Mouse (Mus musculus) left cerebral cortex, postnatal 36 days (tissue): ENCODE measurements around the gene Mcu. TPM values are rescaled to one million over a fixed set of nuclear protein-coding genes. Genes with fewer than 3 reads are reported as not detected.

ENCODE experiments used
- DNase-seq, 2 experiments: peaks; one replicate each; pipeline ENCODE4 v3.0.0; 2021 to 2022; ENCODE audit warnings: low spot score in 2 of 2, mixed read lengths in 1 of 2
- intact Hi-C: fragments of 180-260 bp; cut with DNase I; formaldehyde crosslinking; loops from one replicate; pipeline ENCODE4 v1.15.1; 2025
- total RNA-seq, 2 experiments: library from RNA; stranded (reverse); gene quantifications; 2 replicates each; pipeline ENCODE4 v1.2.3; 2021

Mcu gene
- total RNA-seq, 2 experiments from 2014 or later: 34.5 to 36.5 TPM

DNA sequence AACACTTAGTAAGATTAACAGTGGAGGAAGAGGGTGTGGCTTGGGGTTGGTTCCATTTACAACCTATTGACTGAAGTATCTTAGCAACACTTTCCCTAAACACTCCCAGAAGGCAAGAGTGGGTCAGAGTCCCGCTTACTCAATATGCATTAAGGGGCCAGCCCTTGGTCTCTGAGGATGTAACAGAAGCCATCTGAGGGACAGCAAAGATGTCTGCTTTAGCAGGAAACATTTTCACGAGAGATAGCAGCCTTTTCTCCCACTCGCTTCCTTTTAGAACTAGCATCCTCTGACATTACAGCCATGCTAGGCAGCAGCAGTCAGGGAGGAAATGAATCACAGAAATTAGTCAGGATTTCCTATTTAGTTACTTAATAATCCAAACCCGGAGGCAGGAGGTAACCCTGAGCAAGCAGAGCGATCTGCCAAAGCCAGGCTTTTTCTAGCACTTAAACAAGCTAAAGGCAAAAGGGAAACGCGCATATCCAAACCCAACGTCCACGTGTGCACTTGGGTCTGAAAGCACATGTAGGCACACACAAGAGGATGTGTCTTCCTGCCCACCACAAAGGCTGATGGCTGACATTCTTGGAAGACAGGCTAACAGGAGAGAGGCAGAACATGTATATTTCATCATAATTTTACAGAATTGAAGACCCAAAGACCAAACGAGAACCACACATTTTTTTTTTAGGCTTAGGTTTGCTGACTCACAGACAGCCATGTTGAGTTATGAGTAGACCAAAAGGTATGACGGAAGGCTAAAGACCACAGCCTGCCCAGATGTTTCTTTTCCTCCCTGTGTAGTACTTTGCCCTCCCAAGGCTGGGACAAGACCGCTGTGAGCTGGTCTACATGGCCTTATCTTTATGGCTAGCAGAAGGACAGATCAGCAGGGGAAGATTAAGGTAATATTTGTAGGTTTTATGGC lies 38.4 kb downstream of the Mcu start:
- intact Hi-C loops: no loop called here
- DNase-seq: no peak

DNA sequence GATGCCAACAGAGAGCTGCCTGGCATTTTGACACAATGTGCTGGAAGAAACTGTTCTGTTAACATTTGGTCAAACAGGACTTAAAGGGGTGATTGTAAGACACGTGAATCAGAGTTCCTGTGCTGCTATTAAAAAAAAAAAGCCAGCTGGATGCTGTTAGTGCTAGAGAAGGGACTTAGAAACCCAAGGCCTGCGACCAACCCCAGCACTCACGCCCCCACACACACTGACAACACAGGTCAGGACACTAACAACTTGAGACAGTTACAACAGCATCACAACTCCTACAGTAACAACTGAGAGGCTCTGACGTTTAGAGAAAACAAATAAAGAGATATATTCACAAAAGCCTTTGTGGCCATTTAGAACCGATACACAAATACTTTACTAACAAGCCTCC lies 40.2 kb downstream of the Mcu start:
- intact Hi-C loops: no loop called here

DNA sequence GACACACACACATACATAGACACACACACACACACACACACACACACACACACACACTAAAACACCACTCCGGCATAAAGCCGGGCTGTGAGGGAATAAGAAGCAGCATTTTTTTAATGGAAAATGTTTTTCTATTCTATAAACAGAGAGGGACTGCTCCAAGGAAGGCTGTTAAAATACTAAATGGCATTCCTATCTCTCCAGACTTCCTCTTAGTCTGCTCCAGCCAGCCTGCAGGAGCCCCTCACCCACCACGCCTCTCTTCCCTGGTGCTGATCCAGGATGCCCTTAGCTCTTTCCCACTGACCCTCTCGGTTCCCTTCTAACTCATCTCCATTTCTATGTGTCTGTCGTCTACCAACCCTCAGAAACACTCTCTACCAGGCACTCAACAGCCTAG lies 44.5 kb downstream of the Mcu start:
- no peak for DNase-seq
- intact Hi-C loops: no loop called here

More for the DNA sequence above, 40.2 kb downstream of the Mcu start:
- no peak for DNase-seq

DNA sequence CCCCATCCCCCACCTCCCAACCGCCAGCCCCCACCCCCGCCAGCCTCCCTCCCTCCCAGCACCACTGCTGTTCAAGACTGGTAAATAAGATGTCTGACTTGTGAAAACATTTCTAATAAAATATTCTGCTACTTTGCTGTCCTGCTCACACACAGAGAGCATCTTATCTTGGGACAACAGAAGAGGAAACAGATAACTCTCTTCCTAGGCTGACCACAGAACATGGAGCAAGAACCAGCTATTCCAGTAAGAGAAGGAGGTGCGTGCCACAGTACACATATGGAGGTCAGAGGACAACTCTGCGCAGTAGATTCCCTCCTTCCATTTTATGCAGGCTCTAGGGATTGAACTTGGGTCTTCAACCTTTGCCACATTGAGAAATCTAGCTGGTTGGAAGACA lies 45.2 kb downstream of the Mcu start:
- no peak for DNase-seq
- intact Hi-C loops: no loop called here

DNA sequence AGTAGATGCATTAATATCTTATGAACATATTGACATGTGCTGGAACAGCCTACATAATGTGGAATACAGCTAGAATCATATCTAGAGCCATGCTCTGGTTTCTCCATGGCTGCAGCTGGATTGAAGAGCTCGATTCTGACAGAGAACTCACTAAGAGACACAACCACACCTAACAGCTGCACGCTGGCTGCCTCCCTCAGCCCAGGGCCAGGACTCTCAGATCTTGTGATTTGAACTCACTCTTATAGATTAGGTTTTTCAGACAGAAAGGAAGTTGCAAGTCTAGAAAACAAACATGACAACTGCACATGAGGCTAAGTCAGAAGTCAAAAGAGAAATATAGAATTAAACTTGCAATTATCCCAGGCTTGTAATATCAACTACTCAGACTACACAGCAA lies 45.7 kb downstream of the Mcu start:
- intact Hi-C loops: no loop called here
- DNase-seq: no peak

DNA sequence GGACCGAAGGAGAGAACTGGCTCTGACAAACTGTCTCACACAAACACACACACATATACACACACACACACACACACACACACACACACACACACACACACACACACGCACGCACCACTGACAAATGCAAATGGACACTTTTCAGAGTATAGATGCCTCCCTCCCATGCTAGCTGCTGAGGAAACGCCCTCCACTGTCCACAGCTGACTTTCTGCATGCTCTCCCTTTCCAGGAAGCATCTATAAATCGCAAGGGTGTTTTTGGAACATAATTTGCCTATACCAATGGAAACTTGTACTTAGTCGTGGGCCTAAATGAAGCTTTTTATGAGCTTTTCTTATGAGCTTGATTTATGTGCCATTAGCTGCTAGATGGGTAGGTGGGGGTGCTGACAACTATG lies 46.1 kb downstream of the Mcu start:
- no peak for DNase-seq
- intact Hi-C loops: no loop called here

DNA sequence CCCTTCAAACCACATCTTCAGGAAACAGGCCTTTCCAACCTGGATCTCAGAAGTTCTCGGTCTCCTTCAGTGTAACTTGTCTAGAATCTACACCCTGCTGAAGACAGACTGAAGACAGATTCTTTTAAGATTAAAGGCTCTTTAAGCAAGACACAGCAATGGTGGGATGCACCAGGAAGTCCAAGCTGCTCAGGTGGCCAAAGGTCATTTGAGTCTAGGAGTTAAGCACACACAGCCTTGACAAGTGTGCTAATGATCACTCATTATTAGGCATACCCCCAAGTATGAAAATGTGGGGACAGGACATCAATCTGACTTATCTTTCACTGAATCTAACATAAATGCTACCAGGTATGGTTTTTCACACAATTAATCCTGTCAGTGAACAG lies 47.0 kb downstream of the Mcu start:
- intact Hi-C loops: loop anchor here (5.0 kb wide), 1 partner anchor 33 kb away; no protein-coding TSS in a partner anchor
- DNase-seq: no peak

DNA sequence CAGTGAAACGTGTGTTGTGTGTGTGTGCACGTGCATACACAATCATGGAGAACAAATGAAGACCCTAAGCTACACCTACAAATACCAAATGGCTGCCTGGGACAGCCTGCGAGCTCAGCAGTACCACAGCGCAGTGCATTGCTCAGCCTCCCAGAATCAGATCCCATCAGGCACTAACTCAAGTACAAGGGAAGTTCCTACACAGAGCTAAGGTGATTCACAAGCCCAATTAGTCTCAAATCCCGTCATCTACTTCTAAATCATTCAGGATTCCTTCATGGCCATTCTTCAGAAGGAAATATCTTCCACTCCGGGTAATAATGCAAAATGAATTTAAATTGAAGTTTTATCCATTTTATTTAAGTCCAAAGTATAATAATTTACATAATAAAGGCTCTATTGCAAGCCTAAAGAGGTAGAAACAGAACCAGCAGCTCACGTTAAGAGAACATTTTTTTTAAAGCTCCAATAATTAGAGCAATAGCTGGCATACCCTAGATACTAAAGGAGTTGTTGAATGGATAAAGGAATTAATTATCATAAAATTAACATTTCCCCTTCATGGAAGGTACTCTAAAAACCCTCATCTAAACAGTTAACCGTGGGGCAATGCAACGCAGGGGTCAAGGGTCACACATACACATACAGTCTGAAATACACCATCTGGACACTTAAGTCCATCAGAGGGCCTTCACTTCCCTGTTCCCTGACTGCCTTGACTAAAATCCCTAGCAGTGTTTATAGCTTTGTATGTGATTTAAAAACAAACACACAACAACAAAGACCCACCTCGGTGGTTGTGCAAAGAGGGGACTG lies 47.6 kb downstream of the Mcu start:
- intact Hi-C loops: loop anchor here (5.0 kb wide), 1 partner anchor 33 kb away; no protein-coding TSS in a partner anchor
- DNase-seq: no peak

DNA sequence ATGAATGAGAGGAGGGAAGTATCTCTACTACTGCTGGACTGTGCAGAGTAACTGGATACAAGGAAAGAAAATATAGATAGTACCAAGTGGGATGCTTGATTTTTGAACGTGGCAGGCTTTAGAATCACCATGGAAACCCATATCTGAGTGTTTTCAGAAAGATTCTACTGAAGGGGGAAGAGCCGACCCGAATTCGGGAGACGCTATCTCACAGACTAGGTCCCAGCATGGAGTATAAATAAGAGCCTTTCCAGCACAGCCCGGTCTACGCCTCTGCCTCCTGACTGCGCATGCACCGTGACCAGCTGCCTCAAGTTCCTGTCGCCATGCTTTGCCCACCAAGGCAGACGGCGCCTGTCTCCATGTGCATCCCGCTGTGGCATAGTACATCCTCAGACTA lies 49.5 kb downstream of the Mcu start:
- no peak for DNase-seq
- intact Hi-C loops: loop anchor here (5.0 kb wide), 1 partner anchor 35 kb away; no protein-coding TSS in a partner anchor

DNA sequence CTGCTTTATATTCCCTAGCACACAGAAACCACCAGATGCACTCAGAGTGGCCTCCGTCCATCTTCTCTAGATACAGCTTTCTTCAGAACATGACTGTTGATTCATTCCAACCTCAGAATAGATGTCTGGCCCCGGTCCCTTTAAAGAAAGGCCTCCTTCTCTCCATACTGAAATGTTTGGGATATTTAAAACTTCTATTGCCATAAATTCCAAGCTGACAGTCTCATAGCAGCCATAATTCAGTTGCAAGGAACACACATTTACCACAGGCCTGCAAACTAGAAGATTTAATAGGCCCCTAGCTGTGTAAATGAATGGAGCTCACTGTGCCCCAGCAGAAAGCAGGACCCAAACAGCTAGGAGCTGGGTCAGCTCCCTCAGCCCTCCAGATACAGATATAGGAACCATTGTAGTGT lies 50.5 kb downstream of the Mcu start:
- intact Hi-C loops: loop anchor here (5.0 kb wide), 1 partner anchor 36 kb away; no protein-coding TSS in a partner anchor
- no peak for DNase-seq

DNA sequence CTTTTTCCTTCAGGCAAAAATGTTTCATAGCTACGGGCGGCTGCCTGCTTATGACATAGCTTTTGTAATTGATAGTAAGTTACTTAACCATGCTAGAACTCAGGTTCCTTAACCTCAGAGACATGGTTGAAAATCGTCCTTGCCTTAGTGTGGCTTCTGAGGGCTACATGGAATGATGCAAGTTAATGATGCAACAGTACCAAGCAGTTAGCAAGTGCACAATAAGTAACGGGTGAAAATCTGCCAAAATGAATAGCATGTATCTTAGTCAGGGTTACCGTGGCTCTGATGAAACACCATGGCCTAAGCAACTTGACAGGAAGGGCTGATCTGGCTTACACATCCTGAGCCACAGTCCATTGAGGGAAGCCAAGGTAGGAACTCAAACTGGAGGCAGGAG lies 51.9 kb downstream of the Mcu start:
- no peak for DNase-seq
- intact Hi-C loops: no loop called here

DNA sequence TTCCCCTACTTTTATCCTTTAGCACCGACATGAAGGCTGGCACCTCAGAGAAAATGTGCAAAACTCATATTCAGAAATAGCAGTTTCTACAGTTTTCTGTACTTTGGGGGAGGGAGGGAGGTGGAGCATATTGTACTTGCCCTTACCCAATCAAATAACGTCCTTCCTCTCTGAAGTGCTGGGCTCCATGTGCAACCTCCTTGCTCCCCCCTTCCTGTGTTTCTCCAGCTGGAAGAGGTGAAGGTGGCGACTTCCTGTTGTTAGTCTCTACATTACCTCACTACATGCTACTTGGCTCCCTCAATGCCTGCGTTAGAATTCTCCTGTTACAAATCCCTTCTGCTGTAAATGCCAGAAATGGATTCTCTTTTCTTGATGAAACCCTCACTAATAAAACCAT lies 54.0 kb downstream of the Mcu start:
- intact Hi-C loops: no loop called here
- no peak for DNase-seq

DNA sequence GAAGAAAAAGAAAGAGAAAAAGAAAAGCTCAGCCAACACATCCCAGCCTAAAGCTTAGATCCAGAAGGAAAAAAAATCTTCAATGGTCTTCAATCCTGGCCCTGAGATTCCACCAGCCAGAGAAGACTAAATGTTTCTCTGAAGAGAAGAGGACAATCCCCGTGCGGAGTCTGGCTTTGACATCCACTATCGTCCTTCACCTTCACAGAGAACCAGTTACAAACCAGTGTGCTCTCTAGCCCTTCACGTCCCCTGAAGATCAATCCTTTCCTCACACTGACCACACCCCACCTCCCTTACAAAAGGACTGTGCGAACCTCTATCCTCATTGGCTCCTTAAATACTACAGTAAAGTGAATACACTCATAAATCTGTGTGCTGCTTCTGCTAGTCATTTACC lies 56.4 kb downstream of the Mcu start:
- DNase-seq: no peak
- intact Hi-C loops: no loop called here

DNA sequence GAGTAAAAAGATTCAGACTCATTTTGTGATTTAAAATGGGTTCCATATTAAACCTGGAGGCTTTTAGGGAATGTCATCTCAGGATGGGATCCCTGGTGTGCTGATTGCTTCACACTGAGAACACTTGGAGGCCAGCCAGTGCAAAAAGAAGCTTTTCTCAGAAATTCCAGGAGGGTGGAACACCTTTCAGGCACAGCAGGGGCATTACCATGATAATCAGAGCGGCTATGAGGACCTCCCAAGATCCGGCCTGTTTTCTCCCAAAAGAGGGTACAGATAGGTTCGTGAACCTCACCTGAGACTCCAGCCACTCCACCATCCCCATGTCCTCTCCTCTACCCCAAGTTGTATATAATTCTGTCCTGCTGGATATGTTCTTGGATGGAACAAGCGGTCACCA lies 57.9 kb downstream of the Mcu start:
- DNase-seq: no peak
- intact Hi-C loops: no loop called here

DNA sequence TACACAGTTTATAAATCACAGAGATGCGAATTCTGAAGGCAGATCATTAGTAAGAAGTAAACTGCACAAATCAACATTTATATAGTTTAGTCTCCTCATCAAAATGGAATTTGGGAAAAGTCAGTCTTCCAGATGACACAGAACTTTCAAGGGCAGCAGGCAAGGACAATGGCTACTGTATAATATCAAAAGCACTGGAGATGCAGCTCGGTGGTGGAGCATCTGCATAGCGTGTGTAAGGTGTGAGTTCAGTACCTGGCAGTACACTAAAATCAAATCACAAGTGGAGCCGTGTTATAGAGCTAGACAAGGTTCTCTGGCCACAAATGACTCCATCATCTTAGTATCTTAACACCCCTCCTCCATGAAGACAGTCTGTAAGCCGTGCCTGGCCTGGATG lies 58.3 kb downstream of the Mcu start:
- DNase-seq: no peak
- intact Hi-C loops: no loop called here

DNA sequence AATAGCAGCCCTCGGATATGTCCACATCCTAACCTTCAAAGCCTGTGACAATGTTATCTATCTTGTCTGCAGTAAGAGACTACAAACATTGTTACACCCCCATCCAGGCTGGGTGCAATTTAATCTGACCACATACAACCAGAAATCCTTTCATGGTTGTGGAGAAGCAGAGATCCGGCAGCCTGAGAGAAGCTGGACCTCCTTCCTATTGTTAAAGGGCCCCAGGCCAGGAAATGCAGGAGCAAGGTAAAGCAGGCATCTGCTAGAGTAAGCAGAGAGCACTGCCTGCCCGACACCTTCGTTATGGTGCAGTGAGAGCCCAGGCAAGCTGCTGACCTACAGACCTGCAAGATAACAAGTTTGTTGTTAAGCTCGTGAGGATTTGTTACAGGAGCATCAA lies 60.0 kb downstream of the Mcu start:
- no peak for DNase-seq

DNA sequence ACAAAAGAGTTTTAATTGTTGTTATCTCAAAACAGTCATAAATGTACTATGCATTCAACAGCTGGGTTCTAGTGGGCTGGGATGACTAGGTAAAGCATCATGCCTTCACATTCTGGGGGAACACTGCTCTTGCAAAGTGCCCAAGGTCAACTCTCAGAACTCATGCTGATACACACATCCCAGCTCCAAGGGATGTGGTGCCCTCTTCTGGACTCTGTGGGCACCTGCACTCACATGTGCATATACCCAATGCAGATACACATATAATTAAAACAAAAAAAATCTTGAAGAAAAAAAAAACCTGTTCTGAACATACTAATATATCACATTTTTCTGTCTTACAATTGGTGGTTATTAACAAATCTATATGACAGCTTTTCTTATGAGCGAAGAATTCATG lies 62.2 kb downstream of the Mcu start:
- intact Hi-C loops: no loop called here
- no peak for DNase-seq

More for the DNA sequence above, 60.0 kb downstream of the Mcu start:
- intact Hi-C loops: no loop called here

DNA sequence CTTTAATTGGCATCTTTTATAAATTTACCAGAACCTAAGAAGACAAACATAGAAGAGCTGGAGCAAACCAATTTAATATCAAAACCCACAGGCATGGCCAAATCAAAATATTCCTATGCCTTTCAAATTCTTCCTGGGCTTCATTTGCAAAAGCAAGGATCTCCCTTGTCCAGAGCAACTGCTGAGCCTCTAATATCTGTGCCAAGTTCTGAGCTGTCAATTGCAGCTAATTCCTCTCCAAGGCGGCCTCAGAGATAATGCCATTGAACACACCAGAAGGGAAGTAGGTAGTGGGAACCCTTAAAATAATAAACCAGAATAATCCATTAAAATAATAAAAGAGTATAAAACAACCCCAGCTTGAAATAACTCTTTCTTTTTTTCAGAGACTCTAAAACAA lies 64.0 kb downstream of the Mcu start:
- no peak for DNase-seq
- intact Hi-C loops: no loop called here

DNA sequence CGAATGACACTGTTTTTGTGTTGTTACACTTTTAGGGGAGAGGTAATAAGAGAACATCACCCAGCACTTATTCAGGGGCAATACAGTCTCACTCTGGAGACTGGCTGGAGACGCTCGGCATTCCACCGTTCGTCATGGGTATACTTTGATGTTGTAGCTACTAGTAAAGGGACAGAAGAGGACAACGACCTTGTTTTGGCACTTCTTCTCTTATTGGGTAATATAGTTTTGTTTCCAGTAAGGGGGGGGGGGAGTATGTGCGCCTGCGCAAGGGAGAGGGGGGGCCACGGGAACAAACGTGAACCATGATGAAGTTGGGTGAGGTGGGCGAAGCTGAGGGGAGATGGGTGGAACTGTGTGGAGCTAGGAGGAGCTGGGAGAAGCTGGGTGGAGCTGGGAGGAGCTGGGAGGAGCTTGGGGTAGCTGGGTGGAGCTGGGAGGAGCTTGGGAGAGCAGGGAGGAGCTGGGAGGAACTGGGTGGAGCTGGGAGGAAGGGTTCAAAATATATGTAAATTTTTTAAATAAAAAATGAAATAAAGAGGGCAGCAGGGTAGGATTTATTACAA lies 67.6 kb downstream of the Mcu start:
- intact Hi-C loops: no loop called here

DNA sequence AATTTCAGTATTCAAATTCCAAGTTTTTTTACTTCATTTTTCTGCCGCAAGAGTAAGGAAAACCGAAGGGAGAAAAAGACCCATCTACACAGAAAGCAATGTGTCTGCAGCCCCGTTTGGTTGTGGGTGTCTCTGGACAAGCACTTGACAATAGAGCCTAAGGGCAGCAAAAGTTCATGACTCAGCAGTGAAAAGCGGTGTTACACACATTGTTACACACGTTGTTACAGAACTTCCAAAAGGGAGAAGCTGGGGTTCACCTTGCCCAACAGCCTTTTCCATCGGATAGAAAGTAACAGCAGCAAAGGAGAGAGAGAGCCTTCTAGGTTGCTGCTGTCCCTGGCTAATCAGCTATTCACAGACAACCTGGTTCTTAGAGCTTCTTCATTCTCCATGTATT lies 68.3 kb downstream of the Mcu start:
- DNase-seq: no peak
- intact Hi-C loops: no loop called here

More for the DNA sequence above, 67.6 kb downstream of the Mcu start:
- no peak for DNase-seq
